Mouse (Mus musculus): ENCODE results near the gene Cyp4f17.

DNA sequence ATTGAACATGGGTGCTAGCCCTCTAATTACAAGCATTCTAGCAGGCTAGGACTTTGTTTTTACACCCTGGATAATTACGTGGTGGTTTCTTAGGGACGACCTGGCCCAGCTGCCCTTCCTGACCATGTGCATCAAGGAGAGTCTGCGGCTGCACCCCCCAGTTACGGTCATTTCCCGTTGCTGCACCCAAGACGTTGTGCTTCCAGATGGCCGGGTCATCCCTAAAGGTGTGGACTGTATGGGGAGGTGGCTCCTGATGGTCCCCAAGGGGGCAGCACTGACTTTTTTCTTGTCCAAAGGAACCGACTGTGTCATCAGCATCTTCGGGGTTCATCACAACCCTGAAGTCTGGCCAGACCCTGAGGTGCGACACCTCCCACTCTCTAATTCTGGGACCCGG lies 21.9 kb downstream of the Cyp4f17 start:
- TF ChIP-seq EP300 (IDR thresholded peaks at IDR 0.05; ENCODE audit: insufficient read depth, low read depth, low read length) (no peak), POLR2A (IDR thresholded peaks at IDR 0.05; ENCODE audit: insufficient read depth, low read depth, low read length) (no peak), CTCF (IDR thresholded peaks at IDR 0.05) (no peak)
